Mouse (Mus musculus) testis, postnatal 14 days (tissue): ENCODE measurements at regions not wholly inside any gene's neighbourhood (a gene's known extent, or its start where the extent isn't known, plus 50 kb on each side); places are given as distances from the start of the nearest gene placed in this dataset.
"Not testable (repeated sequence)": the region's sequence is repeated elsewhere in the genome, so short reads cannot be mapped to it uniquely, and the experiment has no call there.

ENCODE experiments used
- DNase-seq: peaks from one replicate; pipeline ENCODE4 v3.0.0; 2021; ENCODE audit warnings: low spot score

- DNase-seq, result not testable (repeated sequence)
These were observed 100.0 kb downstream of the Raet1d start for GRCm38 (mm10) chr10:22460386-22460785.

GRCm38 (mm10) chr10:22460818-22461479 is 100.6 kb downstream of the Raet1d start:
- DNase-seq, result not testable (repeated sequence)

GRCm38 (mm10) chr10:22461480-22462050 is 101.2 kb downstream of the Raet1d start:
- DNase-seq, result not testable (repeated sequence)

- peak; percentile 4 for DNase-seq
These were observed 111.5 kb downstream of the Raet1d start for GRCm38 (mm10) chr10:22471722-22472330.

GRCm38 (mm10) chr10:22479860-22480259 is 119.5 kb downstream of the Raet1d start:
- DNase-seq, result not testable (repeated sequence)

GRCm38 (mm10) chr10:22487071-22487470 is 126.7 kb downstream of the Raet1d start:
- DNase-seq, result not testable (repeated sequence)

GRCm38 (mm10) chr10:22491806-22492347 is 131.5 kb downstream of the Raet1d start:
- DNase-seq, result not testable (repeated sequence)

GRCm38 (mm10) chr10:22495975-22496496 is 135.7 kb downstream of the Raet1d start:
- no peak for DNase-seq
